Mouse (Mus musculus) Patski (cell line): ENCODE measurements around the gene Pou2f1. TPM values are rescaled to one million over a fixed set of nuclear protein-coding genes. Genes with fewer than 3 reads are reported as not detected.

ENCODE experiments used
- ATAC-seq: fragments of 100-300 bp; one replicate; pipeline ENCODE4 v1.8.0; 2021
- CTCF ChIA-PET: fragments of 350-600 bp; sonication (Branson Sonifier 250); formaldehyde crosslinking; loops from one replicate; lab custom pipeline; 2022; ENCODE audit warnings: inconsistent platforms; lab: Charles Lee
- POLR2A ChIA-PET: fragments of 350-600 bp; sonication (Branson Sonifier 250); formaldehyde crosslinking; loops from one replicate; lab custom pipeline; 2022; ENCODE audit warnings: antibody characterized with exemption, inconsistent platforms; lab: Charles Lee
- DNase-seq: peaks from one replicate; pipeline ENCODE4 v3.0.0-alpha.2; 2011; ENCODE audit warnings: low read depth, low spot score
- H3K27me3 ChIP-seq: fragments of 371-371 bp; one replicate; pipeline ENCODE4 v1.5.1; 2021
- CTCF ChIP-seq: fragments of 100-300 bp; IDR thresholded peaks from one replicate; pipeline ENCODE4 v1.5.1; 2021
- in situ Hi-C: fragments of 300-500 bp; cut with MboI; formaldehyde crosslinking; loops from 3 replicates; pipeline ENCODE4 v1.11.1; 2018; ENCODE audit warnings: low pct_unique_long_range_greater_than_20kb, mixed read lengths
- polyA plus RNA-seq: library from polyadenylated mRNA; unstranded; gene quantifications from one replicate; pipeline ENCODE4 v1.2.3, GENCODE M21; 2021

The Pou2f1 gene
- polyA plus RNA-seq, 1 experiment from 2014 or later = 8.3 TPM

DNA sequence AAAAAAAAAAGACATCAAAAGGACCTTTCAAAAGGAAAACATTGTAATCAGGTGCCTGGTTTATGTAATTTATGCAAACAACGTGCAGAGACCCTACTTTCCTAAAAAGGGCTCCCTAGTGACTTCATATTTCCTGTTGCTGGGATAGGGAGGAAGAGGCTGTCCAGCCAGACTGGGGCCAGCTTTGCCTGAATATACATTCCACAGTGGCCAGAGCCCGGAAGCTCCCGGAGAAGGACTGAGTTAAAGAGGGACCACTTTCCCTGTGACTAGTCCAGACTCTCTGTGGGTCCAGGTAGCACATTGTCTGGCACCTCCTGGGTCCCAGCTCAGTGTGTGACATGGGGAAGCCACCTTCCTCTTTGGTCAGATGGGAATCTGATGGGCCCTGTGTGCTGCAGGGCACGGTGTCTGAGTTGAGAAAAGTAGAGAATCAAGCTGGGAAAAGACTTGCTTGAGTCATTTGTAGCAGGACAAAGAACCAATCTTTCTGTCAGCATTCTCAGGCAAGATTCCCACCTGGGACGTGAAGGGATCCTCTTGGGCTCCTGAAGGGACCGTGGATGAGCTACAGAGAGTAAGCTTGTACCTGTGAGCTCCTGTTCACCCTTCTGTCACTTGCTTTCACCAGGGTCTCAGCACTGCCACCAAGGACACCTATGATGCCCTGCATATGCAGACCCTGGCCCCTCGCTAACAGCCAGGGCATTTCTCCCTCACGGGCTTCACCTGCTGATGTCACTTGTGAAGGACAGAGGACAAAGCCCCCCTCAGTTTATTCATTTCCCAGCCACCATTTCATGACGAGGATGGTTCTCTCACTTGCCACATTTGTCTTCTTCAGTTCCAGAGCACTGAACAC is 141.9 kb downstream of the Pou2f1 start:
- no peak for TF ChIP-seq CTCF
- no peak for ATAC-seq
- CTCF ChIA-PET = interaction anchor here (1.2 to 2.1 kb wide), 3 partner anchors 9 to 293 kb away, joined by 3 to 7 read pairs (median 4); no protein-coding TSS in a partner anchor
- no peak for DNase-seq
- in situ Hi-C loops = no loop called here
- no peaks in the 10 kb centered on the region for H3K27me3 ChIP-seq
- POLR2A ChIA-PET = no interaction called here

DNA sequence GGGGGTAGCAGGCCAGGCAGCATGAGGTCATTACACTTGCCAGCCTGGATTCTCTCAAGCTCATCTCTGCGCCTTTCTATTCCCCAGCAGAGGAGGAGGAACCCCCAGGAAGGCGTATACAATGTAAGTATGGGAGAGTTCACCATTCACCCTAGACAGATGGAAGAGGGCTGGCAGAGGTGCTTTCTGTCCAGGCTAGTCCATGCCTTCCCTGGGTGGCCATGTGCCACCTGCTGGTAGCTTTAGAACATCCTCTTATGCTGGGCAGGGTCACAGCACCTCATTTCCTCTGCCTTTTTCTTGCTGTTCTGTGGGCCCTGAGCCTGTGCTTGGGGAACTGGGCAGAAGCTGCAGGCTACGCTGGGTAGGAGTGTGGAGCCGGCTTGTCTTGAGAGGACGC is 144.1 kb downstream of the Pou2f1 start:
- ChIA-PET POLR2A (no interaction called here), CTCF (interaction anchor here (0.7 to 1.8 kb wide), 2 partner anchors 10 to 81 kb away, joined by 3 to 5 read pairs; no protein-coding TSS in a partner anchor)
- DNase-seq = no peak
- in situ Hi-C loops = loop anchor here (5.0 kb wide), 2 partner anchors 81 to 294 kb away; no protein-coding TSS in a partner anchor
- ATAC-seq = peak; percentile 37
- TF ChIP-seq CTCF = peak; percentile 70
- H3K27me3 ChIP-seq = no peaks in the 10 kb centered on the region

DNA sequence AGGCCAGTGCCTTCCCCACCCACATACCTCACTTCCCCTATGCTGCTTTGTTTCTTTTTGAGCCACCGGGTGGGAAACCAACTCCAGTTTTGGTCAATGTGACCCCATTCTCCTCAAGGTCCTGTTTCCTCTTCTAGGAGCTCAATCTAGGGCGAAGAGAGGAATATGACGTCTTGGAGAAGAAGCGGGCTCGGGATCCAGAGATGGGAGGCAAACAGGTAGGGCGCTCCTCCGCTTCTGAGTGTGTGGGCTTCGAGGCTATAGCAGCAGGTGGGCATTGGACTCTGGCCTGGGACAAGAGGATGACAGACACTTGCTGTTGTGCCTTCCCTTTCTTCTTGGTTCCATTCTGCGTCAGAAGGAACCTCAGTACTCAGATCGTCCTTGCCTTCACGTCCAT is 145.2 kb downstream of the Pou2f1 start:
- ATAC-seq (no peak), DNase-seq (no peak)
- POLR2A ChIA-PET = no interaction called here
- in situ Hi-C loops = loop anchor here (5.0 kb wide), 2 partner anchors 80 to 295 kb away; no protein-coding TSS in a partner anchor
- H3K27me3 ChIP-seq = no peaks in the 10 kb centered on the region
- TF ChIP-seq CTCF = no peak
- CTCF ChIA-PET = interaction anchor here (1.8 kb wide), 1 partner anchor 9 kb away, joined by 5 read pairs; no protein-coding TSS in a partner anchor

DNA sequence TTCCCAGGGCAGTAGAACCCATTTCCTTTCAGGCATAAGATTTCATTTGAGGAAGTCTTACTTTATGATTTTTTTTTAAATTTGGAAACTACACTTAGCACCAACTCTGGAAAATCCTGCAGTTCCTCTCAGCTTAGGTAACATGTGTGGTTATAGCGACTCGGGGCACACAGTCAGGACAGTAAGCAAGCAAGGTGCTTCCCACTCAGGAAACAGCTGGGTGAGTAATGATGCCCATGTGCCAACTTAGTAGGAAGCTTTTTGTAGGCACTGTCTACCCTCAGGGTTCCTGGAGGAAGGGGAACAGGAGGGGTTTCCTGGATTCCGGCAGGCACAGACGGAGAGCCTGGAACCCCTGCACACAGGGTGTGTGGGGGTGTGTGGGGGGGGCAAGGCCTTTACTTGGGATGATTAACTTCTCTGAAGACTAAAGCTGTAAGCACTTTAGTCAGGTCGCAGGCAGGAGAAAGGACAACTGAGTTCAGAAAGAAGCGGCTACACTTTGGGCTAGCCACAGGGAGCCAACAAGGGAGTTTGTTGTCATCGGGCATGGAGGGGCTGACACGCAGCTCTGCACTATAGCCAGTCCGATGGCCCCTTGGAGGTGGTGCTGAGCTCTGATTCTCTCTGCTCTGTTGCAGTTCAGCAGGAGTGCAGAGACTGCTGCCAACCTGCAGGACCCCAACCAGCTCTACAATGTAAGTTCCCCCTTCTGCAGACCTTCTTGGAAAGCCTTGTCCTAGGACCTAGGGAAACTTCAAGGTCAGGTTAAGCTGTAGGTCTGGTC is 146.5 kb downstream of the Pou2f1 start:
- CTCF ChIA-PET = interaction anchor here (1.4 kb wide), 1 partner anchor 112 kb away, joined by 4 read pairs; no protein-coding TSS in a partner anchor
- in situ Hi-C loops = loop anchor here (5.0 kb wide), 2 partner anchors 79 to 296 kb away; no protein-coding TSS in a partner anchor
- ATAC-seq = no peak

DNA sequence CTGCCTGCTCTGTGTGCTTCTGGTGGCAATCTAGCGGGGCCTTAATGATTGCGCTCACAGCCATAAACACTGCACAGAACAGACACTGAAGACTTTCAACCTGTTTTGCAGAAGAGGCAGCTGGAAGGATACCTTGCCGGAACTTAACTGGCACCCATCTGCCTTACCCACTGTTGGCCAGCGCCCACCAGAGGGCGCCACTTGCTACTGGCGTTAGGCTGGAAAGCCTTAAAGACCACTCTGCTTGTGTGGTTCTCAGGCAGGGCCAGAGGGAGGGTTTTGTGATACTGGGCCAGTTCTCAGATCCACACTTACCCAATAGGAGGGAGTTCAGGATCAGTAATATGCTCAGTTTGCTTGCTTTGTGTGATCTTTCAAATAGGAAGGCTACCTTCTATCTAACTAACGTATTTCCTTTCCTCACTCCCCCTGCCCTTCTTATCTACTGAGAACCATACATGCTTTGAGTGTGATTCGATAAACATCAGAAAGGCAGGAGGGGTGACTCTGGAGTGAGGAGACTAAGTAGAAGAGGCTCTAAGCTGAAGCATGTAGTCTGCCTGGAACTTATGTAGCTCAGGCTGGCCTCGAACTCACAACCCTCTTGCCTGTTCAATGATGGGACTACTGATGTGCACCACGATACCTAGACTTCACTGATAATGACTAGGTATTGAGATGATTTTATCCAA is 148.6 kb downstream of the Pou2f1 start:
- TF ChIP-seq CTCF = peak; percentile 86
- DNase-seq (no peak), ATAC-seq (peak; percentile 52)
- POLR2A ChIA-PET = no interaction called here
- CTCF ChIA-PET = interaction anchor here (0.8 to 1.5 kb wide), 3 partner anchors 12 to 15 kb away, joined by 3 to 6 read pairs (median 4); no protein-coding TSS in a partner anchor
- in situ Hi-C loops = no loop called here
- H3K27me3 ChIP-seq = no peaks in the 10 kb centered on the region

More for the DNA sequence above, 146.5 kb downstream of the Pou2f1 start:
- H3K27me3 ChIP-seq = no peaks in the 10 kb centered on the region
- POLR2A ChIA-PET = no interaction called here
- TF ChIP-seq CTCF = no peak
- DNase-seq = no peak

DNA sequence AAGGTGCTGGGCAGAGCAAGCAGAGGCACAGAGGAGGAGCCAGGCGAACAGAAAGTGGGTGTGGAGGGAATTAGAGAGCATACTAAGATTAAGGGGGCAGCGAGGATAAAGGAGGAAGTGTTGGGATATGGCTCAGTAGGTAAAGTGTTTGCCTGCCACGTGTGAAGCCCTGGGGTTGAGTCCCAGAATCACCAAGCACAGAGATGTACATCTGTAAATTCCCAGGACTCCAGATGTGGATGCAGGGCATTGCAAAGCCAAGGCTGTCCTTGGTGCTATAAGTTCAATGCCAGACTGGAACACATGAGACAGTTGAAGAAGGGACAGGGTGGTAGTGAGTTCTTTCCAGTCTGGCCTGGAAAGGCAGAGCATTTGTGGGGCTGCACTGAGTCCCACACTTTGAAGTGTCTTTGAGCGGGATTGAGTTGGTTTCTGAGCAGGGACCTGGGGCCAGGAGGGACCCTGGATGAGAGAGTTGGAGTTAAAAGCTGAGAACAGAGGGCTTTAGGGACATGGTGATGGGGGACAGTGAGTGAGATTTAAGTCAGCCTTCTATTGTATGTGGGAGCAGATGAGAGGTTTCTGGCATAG is 149.3 kb downstream of the Pou2f1 start:
- in situ Hi-C loops = no loop called here
- no peak for ATAC-seq
- CTCF ChIA-PET = interaction anchor here (0.8 to 1.5 kb wide), 3 partner anchors 11 to 14 kb away, joined by 3 to 6 read pairs (median 4); no protein-coding TSS in a partner anchor
- no peaks in the 10 kb centered on the region for H3K27me3 ChIP-seq
- TF ChIP-seq CTCF = no peak
- POLR2A ChIA-PET = no interaction called here
- no peak for DNase-seq

DNA sequence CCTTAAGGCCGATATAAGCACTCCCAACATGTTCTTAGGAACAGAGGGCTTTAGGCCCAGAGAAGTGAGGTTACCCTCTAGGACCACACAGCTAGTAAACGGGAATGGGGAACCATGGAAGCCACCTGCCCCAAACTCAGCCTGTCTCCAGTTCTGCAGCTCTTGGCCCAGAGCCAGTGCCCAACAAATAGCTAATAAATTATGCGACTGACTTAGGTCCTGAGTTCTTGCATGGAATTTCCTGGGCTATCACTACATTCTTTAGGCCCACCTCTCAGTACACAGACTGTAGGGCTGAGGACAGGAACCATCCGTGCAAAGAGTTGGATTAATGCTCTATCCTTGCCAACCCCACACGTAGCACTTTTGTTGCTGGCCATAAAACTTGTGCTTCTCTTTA is 150.3 kb downstream of the Pou2f1 start:
- TF ChIP-seq CTCF = no peak
- in situ Hi-C loops = no loop called here
- no peak for DNase-seq
- CTCF ChIA-PET = interaction anchor here (1.1 to 1.7 kb wide), 4 partner anchors 9 to 71 kb away, joined by 3 to 6 read pairs (median 3); no protein-coding TSS in a partner anchor
- POLR2A ChIA-PET = no interaction called here
- H3K27me3 ChIP-seq = no peaks in the 10 kb centered on the region
- ATAC-seq = no peak

DNA sequence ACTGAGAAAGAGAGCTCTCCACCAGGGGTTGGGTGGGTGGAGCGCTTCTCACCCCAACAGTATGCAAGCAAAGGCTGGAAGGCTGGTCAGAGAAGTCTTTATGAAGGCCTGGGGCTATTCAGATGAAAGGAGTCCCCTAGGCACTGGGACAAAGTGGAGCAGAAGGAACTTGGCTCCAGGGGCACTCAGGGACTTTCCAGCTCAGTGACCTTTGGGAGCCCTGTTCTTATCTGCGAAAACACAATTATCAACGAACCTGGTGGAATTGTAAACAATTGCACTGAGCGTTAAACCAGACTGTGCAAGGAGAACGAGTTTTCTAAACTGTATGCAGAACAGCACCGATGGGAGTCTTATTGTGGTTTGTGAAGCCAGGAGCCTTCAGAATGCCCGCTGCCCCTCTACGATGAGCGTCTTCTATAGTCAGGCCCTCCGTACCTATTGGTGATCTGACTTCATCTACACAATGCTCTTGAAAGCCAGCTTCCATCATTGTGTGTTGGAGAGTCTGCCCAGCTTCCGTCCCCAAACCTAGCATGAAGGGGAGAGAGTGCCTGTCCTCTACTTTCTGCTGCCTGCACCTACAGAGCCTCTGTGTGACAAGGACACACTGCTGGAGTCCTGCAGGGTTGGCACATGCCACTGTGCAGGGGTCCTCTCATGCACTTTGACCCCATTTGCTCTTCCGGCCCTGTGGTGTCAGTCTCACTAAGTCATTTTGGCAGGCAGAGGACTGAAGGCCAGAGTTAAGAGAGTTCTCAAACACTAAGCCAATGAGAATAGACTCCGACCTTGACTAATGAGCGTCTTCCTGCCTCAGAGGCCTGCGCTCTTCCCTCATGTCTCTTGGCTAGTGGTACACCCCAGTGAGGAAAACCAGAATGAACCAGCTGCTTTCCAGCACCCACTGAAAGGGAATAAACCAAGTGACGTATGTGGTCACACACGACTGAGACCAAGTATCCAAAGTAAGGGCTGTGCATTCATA is 152.7 kb downstream of the Pou2f1 start:
- no peak for ATAC-seq
- H3K27me3 ChIP-seq = no peaks in the 10 kb centered on the region
- POLR2A ChIA-PET = no interaction called here
- in situ Hi-C loops = no loop called here
- DNase-seq = no peak
- TF ChIP-seq CTCF = no peak
- CTCF ChIA-PET = interaction anchor here (1.9 to 2.3 kb wide), 2 partner anchors 118 to 304 kb away, joined by 6 read pairs; no protein-coding TSS in a partner anchor
